Mouse (Mus musculus) layer of hippocampus, adult 2 months (tissue): ENCODE measurements around the gene Bcas3. TPM values are rescaled to one million over a fixed set of nuclear protein-coding genes. Genes with fewer than 3 reads are reported as not detected.
A peak's percentile ranks its signal among the peaks of the same experiment; 100 is the strongest.

ENCODE experiments used
- DNase-seq, 2 experiments: peaks; one replicate each; pipeline ENCODE4 v3.0.0; 2022; ENCODE audit warnings: low spot score in 2 of 2
- H3K27ac ChIP-seq: fragments of 200-600 bp; 2 replicates; pipeline ENCODE4 v1.8.1; 2022
- H3K4me3 ChIP-seq: fragments of 200-600 bp; 2 replicates; pipeline ENCODE4 v1.8.1; 2022; ENCODE audit warnings: mild to moderate bottlenecking
- CTCF ChIP-seq: fragments of 200-600 bp; conservative IDR thresholded peaks from 2 replicates; pipeline ENCODE4 v1.8.1; 2022; ENCODE audit warnings: antibody characterized with exemption, mild to moderate bottlenecking, moderate library complexity
- total RNA-seq, 2 experiments: library from RNA; stranded (reverse); gene quantifications; 2 replicates each; pipeline ENCODE4 v1.2.3; 2021

Bcas3 gene
- total RNA-seq, 2 experiments from 2014 or later, result 67.6 to 75.1 TPM

DNA sequence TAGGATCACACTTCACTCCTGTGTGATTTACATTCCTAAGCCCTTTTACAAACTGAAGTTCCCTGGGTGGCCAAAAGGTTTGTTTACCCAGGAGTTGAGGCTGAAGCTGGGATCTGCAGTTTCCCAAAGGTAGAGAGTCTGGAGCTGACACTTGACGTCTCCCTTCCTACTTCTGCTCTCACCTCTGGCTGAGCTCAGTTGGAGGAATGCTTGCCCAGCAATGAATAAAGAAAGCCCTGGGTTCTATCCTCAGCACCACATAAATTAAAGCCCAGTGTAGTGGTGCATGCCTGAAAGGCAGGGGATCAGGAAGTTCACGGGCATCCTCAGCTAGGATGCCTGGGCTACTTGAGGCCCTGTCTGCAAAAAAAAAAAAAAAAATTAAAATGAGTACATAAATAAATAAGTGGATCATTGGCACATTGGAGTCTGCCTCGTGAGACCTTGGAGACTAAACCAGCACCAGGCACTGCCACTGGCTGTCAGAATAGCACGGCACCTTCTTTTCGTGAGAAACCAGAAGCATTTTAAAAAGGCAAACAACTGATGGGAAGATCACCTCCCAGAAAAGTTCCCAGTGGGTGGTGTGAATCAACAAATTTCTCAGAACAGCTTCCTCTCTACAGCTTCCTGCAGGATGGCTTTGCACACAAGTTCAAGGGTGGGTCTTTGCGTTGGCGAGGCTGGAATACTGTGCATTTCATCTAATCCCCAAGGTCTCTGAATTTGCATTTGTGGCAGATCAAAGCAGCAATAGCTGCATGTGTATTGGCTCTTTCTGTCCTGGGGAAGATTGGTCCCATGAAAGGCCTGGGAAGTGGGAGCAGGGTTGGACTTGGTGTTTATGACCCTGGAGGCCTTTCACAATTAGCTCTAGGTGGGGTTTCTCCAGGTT, 381.6 kb downstream of the Bcas3 start:
- TF ChIP-seq CTCF, result no peak
- Histone ChIP-seq H3K4me3 (no peak overlapping the region), H3K27ac (no peak overlapping the region)
- DNase-seq, result no peak

DNA sequence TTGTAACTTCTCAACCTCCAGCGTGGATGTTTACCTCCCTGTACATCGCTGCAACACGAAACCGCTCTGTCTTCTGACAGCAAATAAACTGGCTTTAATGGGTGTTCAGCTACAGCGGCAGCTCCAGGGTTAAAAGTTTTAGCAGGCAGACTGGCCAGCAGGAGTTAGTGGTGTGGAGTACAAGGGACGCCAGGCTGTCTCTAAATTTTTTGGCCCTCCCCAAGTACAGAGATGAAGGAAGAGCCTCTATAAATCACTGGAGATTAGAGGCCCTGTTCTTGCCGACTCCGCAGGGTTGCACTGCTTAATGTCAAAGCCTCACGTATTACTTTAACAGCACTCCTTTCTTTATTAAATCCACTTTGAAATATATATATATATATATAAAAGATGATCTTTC, 384.3 kb downstream of the Bcas3 start:
- TF ChIP-seq CTCF, result no peak
- Histone ChIP-seq H3K27ac (no peak overlapping the region), H3K4me3 (no peak overlapping the region)
- no peak for DNase-seq

DNA sequence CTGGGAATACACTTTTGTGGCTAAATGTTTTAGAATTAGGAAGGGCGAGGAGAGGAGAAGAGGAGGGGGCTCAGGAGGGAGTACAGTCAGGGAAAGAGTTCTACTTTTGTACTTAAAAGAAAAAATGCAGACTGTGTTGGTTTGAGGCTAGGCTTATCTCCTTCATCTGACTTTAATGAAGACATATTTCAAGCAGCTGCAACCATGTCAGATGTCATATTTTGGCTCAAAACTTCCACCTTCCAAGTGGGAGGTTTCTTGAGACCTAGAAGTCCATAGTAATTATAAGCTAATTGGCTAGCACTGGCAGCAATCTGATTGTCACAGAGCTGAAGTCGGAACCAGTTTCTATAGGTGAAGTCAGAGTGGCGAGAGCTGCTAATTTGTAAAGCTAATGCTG, 384.9 kb downstream of the Bcas3 start:
- no peak for TF ChIP-seq CTCF
- DNase-seq, result no peak
- H3K27ac ChIP-seq, result no peak overlapping the region
- no peak overlapping the region for H3K4me3 ChIP-seq

DNA sequence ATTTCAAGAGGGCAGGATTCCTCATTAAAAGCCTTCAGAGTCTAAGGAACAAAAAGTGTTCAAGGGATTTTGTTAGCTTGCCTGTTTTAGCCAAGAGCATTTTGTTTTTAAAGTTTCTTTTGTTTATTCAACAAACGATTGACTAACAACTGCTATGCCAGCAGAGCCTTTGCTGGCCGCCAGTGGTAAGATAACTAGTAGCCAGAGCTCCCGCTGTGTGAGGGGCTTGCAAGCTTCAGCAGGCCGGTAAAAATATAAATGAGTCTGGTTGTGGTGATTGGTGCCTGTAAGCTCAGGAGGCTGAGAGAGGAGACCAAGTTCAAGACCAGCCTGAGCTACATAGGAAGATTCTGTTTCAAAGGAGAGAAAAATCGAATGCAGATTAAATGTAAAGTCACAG, 385.6 kb downstream of the Bcas3 start:
- no peak overlapping the region for H3K4me3 ChIP-seq
- peak overlapping the region; percentile 21; the same call in 1 of the 2 replicates for H3K27ac ChIP-seq
- no peak for DNase-seq
- TF ChIP-seq CTCF, result no peak; the same call in 1 of the 2 replicates

DNA sequence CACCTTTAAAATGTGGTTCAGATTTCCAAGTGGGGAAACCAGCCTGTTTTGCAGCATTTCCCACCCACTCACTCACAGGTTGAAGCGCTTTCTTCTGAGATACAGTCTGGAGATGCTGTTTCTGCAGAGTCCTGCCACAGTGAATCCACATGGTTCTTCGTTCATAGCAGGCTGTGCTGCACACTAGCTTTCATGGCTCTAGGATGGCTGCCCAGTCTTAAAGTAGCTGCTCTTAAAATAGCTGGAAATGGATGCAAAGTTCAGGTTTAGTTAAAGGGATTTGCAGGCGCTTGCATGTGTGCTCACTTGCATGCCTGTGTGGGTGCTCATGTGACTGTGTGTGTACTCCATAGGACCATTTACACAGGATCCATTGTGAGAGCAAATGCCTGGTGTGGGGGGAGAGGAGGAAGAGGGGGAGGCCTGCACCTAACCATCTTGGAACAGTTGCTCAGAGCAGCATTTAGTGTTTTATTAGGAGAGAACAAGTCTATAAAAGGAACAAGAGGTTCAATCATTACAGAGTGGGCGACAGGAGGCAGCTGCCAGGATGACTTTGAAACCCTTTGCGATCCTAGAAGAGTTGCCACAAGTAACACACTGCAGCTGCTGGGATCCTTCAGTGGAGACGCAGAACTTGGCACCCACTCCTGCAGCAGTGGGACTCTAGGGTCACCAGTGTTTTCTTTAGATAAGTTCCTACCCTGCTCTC, 386.5 kb downstream of the Bcas3 start:
- TF ChIP-seq CTCF, result no peak
- Histone ChIP-seq H3K27ac (peak overlapping the region; percentile 21; the same call in 1 of the 2 replicates), H3K4me3 (no peak overlapping the region)
- DNase-seq, result peak in 1 of 2 experiments; percentile 16

DNA sequence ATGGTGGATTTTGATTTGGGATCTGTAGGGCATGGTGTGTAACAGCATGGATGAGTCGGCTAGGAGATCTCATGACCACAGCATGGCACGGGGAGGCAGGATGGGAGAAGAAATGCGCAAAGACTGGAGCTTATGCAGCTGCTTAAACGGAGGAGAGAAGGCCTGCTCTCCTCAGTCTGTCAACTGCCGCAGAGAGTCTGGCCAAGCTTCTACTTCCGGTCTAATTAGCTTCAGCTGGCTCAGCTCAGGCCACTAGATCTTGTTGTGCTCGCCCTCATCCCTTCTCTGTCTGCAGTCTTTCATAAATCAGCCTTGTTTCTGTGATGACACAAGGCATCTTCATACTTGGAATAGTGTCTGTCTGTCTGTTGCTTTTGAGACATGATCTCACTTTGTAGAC, 393.4 kb downstream of the Bcas3 start:
- H3K4me3 ChIP-seq, result no peak overlapping the region
- DNase-seq, result no peak
- H3K27ac ChIP-seq, result no peak overlapping the region
- TF ChIP-seq CTCF, result no peak

DNA sequence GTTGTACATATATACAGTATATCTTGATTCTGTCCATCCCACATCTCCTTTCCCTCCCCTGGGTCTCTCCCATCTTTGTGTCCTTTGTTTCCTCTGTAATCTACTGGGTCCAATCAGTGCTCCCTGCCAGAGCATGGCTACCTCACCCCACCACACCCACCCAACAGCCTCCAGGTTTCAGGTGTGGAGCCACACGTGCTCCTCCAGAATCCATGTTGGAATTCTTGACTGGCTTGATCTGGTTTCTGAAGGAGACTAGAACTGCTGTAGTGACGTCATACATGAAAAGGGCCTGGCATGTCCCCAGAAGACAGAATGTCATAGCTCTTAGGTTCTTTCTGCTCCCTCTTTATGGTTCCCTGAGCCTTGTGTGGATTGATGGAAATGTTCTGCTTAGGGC, 395.9 kb downstream of the Bcas3 start:
- TF ChIP-seq CTCF, result no peak
- Histone ChIP-seq H3K27ac (no peak overlapping the region), H3K4me3 (no peak overlapping the region)
- DNase-seq, result no peak

DNA sequence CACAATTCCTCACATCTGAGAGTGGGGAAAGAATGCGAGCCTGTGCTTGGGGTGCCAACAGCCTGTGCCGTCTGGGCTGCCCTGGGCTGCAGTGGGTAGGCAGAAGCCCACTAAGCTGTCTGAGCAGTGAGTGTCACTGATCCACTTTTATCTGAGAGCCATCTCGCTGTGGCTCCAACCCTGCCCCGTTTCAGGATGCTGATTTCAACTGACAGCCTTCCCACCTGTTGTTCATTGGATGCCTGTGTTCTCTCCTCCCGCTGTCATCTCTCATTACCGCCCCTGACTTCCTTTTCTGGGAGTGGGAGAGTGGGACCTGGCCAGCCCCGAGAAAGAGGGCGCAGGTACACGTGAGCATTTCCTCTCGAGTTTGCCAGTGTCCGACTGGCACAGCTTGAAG, 398.2 kb downstream of the Bcas3 start:
- H3K4me3 ChIP-seq, result no peak overlapping the region
- DNase-seq, result no peak
- no peak for TF ChIP-seq CTCF
- no peak overlapping the region for H3K27ac ChIP-seq

DNA sequence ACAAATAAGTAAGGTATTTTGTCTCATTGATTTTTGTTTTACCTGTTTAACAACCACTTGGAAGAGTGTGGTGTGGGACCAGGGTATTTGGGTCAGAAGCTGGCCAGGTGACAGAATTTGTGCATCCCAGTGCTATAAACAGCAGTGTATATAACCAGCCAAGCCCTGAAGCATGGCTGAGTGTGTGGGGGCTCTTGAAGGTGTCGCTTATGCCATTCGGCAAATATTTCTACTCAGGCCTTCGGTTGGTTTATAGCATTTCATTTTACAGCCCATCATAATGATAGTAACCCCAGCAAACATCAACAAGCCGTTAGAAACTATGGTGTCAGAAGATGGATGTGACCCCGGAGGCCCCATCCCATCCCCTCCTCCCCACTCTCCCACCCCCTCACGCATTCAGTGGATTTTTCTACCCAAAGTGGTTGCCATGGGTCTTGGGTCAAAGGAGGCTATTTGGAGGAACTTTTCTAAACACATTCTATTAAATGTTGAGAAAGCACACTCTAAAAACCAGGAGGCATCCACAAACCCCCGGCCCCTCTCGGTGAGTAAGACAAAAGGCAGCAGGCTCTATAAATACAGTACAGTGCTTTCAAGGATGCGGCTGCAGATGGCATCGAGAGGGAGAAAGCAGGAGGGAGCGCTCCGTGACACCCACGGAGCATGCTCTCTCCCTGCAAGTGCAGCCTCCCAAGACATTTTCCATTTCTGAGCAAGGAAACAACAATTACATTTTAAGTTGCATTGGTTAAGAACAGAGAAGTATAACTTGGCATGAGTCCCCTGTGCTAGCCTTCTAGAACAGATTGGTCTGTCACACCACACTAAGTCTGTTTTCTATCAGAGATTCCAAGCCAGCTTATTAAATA, 401.9 kb downstream of the Bcas3 start:
- TF ChIP-seq CTCF, result no peak
- Histone ChIP-seq H3K4me3 (no peak overlapping the region), H3K27ac (peak overlapping the region; percentile 15; the same call in 1 of the 2 replicates)
- DNase-seq, result peak; percentile 28 to 49

DNA sequence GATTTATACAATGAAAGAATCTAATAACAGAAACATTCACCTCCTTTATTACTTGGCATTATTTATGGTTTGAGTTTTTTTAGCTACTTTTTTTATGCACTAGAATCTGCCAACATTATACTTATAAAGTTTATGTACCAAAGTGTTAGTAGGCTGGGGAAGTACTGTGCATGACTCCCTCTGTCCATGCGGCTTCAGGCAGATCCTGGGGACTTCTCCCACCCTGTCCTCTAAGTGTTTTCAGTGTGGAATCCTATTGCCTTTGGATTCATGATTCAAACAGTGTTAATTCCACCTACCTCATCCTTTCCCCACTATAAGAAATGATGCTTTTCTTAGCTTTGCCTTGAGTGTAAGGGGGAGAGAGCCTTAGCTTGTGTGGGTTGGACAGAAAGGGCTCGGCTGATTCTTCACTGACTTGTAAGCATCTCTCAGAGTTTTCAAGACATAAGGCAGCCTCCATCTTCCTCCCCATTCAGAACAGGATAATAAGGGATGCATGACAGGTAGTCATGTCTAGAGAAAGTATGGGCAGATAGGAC, 402.6 kb downstream of the Bcas3 start:
- H3K4me3 ChIP-seq, result no peak overlapping the region

DNA sequence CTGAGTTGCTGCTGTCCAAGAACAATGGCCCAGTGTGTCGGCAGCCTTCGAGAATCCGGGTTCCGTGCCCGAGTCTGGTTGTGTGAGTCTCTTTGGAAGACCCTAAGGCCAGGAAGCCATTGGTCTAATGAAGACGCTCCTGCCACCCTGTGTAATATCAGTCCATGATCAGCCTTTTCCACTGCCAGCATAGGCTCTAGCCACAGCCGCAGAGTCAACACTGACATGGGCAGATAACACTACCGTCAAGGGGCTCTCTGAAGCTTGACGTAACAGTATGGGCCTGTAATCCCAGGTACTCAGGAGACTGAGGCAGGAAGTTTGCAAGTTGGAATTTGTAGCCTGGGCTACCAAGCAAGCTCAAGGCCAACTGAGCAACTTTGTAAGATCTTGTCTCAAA, 405.9 kb downstream of the Bcas3 start:
- H3K27ac ChIP-seq, result no peak overlapping the region
- DNase-seq, result no peak
- H3K4me3 ChIP-seq, result no peak overlapping the region
- no peak for TF ChIP-seq CTCF

More for the DNA sequence above, 402.6 kb downstream of the Bcas3 start:
- peak overlapping the region; percentile 15; the same call in 1 of the 2 replicates for H3K27ac ChIP-seq
- no peak for DNase-seq
- TF ChIP-seq CTCF, result no peak

DNA sequence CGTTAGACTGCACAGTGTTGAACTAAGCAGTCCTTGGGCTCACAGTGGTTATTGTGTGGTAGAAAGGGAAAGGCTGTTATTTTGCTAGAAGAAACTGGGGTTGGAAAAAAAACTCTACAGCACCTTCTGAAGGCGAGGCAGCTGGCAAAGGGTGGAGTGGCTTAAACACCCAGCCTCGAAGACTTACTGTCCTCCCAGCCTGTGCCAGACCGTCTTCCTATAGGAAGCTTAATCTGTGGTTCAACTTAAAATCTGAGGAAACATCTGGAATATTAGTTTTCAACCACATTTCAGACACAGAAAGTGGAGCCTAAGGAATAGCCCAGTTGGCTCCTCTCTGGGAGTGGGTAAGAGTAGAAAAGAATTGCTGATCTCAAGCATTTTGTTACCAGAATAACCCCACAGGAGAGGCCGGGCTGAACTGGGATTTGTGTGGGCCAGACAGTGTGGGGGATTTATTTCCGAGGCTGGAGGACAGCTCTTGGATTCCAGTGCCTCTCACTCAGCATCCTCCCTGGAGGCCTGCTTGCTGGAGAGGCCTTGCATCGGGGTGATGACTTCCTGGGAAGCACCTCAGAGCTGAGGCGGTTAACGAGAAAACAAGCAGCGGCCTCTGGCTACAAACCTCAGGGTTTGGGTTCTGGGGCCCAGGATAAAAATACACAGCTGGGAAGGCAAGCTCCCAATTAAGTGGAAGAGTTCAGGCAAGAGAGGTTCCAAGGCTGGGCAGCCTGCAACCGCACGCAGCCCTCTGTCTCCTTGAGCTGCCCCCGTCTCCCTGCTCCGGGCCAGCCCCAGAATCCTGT, 406.9 kb downstream of the Bcas3 start:
- H3K4me3 ChIP-seq, result no peak overlapping the region
- TF ChIP-seq CTCF, result no peak
- H3K27ac ChIP-seq, result peak overlapping the region; percentile 10; the same call in 1 of the 2 replicates
- no peak for DNase-seq
